Mouse (Mus musculus): ENCODE data around the gene Fut1.

DNA sequence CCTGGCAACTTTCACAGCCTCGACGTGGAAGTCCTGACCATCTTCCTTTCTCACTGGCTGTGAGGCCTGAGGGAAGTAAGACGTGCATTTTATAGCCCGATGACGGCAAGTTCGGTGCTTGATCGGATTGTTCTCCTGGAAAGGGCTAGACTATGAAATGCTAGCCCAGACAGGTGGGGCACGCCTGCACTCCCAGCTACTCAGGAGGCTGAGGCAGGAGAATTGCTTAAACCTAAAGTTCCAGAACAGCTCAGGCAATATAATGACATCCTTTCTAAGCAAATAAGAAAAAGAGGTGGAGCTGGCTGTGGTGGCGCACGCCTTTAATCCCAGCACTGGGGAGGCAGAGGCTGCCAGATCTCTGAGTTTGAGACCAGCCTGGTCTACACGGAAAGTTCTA, 6.4 kb downstream of the Fut1 start:
- TF ChIP-seq POLR2A (IDR thresholded peaks at IDR 0.05; ENCODE audit: control insufficient read depth, extremely low read depth, insufficient read depth, low read length, poor library complexity) (no peak), CTCF (IDR thresholded peaks at IDR 0.05; ENCODE audit: borderline replicate concordance, control insufficient read depth, extremely low read depth, insufficient read depth, low read length, poor library complexity) (no peak)
